Mouse (Mus musculus): Measurements from ENCODE around the gene Scamp1.

DNA sequence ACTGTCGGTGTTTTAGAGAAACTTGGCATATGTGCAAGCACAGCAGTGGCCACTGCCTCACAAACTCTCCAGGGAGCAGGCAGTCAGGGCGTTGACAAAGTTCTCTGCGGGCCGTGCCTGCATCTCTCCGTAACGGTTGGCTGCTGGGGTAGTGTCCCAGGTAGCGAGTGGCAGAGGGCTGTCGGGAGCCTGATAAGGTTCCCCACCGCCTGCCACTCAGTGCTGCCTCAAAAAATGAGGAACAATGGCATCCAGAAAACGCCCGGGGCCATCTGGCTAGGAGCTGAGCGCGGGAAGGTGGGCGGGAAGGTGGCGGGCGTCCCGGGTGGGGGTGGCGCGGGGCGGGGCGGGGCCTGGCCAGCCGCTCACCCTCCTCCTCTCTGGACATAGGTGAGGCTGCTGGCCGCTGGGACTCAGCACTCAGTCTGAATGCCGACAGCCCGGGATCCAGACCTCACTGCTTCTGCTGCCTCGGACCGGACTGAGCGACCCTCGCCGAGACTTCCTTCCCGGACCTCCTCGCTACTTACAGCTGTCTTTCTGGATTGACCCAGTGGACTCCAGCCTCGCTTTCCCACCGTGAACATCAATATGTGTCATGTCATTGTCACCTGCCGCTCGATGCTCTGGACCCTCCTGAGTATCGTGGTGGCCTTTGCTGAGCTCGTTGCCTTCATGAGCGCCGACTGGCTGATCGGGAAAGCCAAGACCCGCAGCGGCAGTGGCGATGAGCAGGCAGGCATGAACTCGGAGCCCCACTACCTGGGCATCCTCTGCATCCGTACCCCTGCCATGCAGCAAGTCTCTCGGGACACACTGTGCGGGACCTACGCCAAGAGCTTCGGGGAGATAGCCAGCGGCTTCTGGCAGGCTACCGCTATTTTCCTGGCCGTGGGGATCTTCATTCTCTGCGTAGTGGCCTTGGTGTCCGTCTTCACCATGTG lies 111.8 kb downstream of the Scamp1 start:
- TF ChIP-seq MAFK (IDR thresholded peaks at IDR 0.05; ENCODE audit: insufficient read depth, low read depth, low read length) (no peak), CHD2 (IDR thresholded peaks at IDR 0.05; ENCODE audit: low read depth, low read length) (no peak), HCFC1 (IDR thresholded peaks at IDR 0.05; ENCODE audit: borderline replicate concordance, insufficient read depth, low read length) (no peak), ZNF384 (IDR thresholded peaks at IDR 0.05; ENCODE audit: low read depth, low read length) (no peak)
